Mouse (Mus musculus): Measurements from ENCODE around the gene Lrch2.
"Not testable (repeated sequence)": the region's sequence is repeated elsewhere in the genome, so short reads cannot be mapped to it uniquely, and the experiment has no call there.

Gene Lrch2

DNA sequence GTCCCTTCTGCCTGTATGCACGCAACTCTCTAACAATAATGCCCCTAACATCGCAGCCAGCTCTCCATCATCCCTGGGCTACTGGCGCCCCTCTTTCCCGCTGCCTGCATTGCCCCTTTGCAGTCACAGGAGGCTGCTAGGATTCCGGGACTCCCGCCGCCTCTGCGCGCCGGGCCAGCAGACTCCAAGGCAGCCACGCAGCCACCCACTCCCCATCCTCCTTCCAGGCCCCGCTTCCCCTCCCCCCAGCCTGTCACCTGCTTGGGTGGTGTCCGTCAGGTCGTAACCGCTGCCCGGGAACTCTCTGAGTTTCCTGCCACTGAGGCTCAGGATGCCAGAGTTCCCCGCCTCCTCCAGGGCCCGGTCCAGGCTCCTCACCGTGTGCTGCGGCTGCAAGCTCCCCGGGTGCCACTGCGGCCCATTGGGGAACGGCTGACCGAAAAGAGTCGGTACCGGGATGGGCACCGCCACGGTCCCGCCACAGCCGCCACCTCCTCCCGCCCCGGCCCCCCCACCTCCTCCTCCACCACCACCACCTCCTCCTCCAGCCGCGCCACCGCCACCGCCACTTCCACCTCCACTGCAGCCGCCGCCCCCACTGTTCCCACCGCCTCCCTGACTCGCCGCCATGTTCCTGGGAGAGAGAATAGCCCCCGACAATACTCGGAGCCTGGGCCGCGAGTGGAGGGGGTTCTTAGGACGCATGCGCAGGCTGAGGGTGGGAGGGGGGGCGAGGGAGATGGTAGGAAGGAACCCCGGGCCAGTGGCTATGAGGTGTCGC, at the start of gene Lrch2:
Lrch2 (minus strand) TSS at position 661 of the 781 bp plus-strand sequence.
- DNase-seq (ENCODE audit: low spot score) = peak; percentile 63

DNA sequence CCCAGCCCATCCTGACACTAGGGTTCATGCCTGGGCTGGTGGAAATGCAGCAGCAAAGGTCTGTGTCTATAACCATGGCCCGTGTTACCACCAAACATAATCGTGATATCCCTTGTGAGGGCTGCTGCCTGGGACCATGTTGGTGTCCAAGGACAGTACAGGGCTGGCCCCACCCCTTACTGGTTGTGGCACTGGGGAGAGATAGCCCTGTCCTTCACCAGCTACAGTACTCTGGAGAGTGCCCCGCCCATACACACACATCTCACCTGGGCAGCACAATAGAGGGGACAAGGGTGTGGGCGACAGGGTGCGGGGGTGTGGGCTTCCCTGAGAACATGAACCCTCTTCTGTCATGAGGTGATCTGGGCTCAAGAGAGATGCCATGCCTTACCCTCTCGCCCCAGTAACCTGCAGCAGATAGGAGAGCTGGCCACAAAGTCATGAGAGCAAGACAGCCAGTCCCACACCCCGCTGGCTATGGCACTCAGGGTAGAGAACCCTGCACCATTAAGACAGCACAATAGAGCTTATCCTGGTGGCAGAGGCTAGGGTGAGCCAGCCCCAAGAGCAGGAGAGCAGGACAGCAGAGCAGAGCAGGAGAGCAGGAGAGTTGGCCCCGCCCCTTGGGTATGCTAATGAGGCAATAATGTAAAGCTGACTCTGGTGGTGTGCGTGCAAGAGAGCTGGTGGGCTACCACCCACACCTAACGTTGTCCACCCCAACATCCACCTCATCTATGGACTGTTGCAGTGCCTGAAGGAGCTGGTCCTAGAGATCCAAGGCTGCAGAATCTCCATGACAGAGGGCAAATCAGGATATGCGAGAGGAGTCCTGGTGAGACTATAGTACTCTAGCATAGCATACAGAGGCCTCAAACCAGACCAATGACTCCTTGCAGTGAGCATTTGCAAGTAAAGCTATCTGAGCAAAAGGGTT, 12.7 kb downstream of the Lrch2 start:
- no peak for DNase-seq (ENCODE audit: low spot score)

DNA sequence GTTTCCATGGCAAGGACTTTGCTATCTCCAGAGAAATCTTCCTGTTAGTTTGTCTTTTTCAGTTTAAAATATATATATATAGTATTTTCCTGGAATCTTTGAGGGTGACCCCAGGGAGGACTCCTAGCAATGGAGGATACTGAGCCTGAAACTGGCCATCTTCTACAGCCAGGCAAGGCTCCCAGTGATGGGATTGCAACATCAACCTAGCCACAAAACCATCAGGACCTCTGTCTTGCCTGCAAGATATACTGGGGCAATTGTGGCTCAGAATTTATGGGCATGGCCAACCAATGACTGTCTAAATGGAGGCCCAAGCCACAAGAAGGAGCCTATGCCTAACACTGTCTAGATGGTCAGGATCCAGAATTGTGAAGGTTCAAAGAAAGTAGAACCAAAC, 15.5 kb downstream of the Lrch2 start:
- no peak for DNase-seq (ENCODE audit: low spot score)

- not testable (repeated sequence) for DNase-seq (ENCODE audit: low spot score)
Measured at GRCm38 (mm10) chrX:147537117-147537516, 16.8 kb downstream of the Lrch2 start.

GRCm38 (mm10) chrX:147535616-147536015, 18.3 kb downstream of the Lrch2 start:
- no peak for DNase-seq (ENCODE audit: low spot score)

GRCm38 (mm10) chrX:147531675-147532074, 22.2 kb downstream of the Lrch2 start:
- DNase-seq (ENCODE audit: low spot score) = no peak

DNA sequence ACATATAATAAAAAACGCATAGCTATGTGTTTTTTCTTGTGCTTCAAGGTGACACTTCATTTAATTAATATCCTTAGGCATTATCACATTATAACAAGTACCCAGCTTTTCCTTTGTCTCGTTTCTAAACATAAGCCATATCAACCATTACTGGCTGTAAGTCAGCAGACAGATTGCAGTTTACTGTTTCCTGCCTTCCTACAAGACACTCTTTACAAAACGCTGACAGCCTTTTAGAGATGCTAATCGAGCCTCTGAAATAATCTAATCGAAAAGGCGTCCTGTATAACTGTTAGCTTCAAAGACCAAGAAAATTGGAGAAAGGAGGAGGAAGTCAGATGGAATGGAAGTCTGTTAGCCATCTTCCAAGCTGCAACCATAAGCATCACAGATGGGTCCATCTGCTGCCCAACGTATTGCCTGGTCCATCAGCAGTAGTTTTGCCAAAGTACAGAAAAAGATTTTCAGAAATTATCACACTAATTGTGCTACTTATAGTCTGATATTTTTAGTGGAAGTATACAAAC, 26.2 kb downstream of the Lrch2 start:
- no peak for DNase-seq (ENCODE audit: low spot score)

GRCm38 (mm10) chrX:147489551-147489950, 64.3 kb downstream of the Lrch2 start:
- no peak for DNase-seq (ENCODE audit: low spot score)

DNA sequence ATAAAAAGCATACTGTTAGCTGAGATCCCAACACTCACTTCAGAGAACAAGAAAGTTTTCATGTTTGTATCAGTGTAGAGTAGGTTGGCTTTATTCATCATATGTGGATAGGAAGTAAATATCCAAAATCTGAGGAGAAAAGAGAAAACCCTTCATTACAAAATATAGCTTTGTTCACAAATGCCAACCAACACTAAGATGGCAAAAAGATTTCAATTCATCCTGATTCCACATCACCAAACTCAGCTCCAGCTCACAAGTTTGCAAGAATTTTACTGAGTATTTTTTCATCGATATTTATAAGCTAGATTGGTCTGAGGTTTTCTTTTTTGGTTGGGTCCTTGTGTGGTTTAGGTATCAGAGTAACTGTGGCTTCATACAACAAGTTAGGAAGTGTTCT, 100.3 kb downstream of the Lrch2 start, which contains the start of gene Vmn1r239-ps:
Vmn1r239-ps (minus strand) TSS at position 101 of the 400 bp plus-strand sequence.
- DNase-seq (ENCODE audit: low spot score) = not testable (repeated sequence)

- no peak for DNase-seq (ENCODE audit: low spot score)
Measured at GRCm38 (mm10) chrX:147443386-147443785, 110.5 kb downstream of the Lrch2 start.

- no peak for DNase-seq (ENCODE audit: low spot score)
Measured at GRCm38 (mm10) chrX:147435400-147435799, 118.5 kb downstream of the Lrch2 start.

GRCm38 (mm10) chrX:147429753-147430152, 124.1 kb downstream of the Lrch2 start:
- no peak for DNase-seq (ENCODE audit: low spot score)

DNA sequence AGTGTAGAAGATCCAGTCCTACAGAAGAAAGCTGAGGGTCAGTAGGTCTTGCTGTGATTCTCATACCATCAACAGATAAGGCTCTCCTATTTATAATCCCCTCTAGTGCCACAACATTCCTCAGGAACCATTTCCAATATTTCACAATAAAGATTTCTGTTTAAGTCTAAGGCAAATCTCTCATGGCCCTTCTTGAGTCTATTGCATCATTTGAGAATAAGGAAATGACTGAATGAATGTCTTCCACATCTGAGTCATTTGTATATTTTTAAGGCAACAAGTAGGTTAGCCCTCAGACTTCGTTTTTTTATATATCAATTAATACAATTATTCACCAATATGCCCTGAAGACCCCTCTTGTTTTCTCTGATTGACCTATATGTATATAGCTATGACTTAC, 124.8 kb downstream of the Lrch2 start, which contains the start of gene Il13ra2:
Il13ra2 (minus strand) TSS at position 64 of the 400 bp plus-strand sequence.
- DNase-seq (ENCODE audit: low spot score) = no peak
